Mouse (Mus musculus) brain, embryonic 18.5 days (tissue): ENCODE measurements around the gene Olfr273.
"Not testable (repeated sequence)": the region's sequence is repeated elsewhere in the genome, so short reads cannot be mapped to it uniquely, and the experiment has no call there.

Source experiments
- DNase-seq: peaks from one replicate; pipeline ENCODE4 v3.0.0-alpha.2; 2012; ENCODE audit warnings: low read depth, low spot score

Gene Olfr273

DNA sequence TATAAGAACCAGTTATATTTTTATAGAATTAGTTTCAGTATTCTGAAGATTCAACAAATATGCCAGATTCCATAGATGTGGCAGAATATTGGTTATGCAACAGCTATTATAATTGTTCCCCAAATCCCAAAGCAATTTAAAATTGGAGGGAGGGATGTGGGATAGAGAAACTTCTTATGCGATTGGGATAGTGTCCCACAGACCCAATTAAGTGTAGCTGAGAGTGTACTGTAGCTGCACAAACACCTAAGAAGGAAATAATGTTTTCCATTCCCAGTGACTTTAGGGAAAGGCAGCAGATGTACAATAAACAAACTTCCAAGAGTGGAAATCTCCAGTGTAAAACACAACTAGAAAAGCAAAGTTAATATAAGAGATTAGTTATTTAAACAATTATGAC, at the start of gene Olfr273:
TSS of gene Olfr273 (minus strand) at position 101 of the 400 bp plus-strand sequence.
- no peak for DNase-seq

DNA sequence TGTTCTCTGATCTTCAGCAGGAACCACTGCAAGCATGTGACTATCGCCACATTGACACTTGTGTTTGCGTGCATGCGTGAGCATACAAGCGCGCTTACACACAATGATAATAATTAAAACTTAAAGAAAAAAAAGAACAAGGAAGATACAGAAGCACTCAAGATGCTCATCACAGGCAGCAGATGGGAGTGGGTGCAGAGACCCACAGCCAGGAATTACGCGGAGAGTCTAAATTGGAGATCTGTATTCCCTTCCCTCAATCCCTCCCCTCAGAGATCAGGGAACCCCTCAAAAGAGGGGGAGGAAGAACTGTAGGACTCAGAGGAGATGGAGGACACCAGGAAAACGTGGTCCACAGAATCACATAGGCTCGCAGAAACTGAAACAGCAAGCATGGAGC, 5.1 kb upstream of the Olfr273 start:
- no peak for DNase-seq

DNA sequence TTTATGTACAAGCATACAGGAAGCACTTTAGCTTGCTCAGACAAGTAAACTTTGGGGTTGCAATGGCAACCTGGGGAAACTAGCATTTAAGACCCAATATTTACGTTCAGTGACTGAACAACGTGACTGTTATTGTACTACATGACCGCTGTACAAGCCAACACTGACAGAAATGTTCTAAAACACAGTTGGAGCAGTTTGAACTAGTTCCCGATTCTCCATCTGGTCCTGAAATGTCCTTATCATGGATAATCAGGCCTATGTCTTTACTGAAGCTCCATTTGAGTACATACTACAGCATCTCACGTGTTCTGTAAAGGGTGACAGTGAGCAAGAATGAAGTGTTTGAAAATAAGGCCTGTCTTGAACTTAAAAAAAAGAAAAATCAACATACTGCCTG, 9.4 kb downstream of the Olfr273 start:
- DNase-seq, result no peak

DNA sequence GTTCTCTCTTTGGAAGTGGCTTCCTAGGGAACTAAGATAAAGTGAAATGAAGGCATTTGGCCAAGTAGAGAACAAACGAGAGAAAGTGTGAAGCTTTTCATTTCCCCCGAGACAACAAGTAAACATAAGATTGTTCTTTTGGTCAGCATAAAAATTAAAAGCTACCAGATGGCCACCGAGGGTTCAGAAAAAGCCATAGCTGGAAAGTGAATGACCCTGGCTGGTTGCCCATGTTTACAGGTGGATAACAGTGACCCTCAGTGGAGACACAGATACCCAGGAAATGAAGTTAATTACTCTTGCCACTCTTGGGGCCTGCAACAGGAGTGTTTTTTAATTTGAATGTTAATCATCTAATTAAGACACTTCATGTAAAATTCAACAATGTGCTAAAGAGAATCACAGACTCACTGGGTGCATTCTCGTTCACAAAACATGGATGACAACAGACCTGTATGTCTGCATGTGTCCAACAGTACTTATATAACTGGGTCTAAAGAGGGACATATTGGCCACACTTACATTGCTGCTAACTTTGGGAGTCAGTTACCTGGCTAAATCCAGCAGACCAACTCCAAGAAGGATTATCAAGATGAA, 9.9 kb downstream of the Olfr273 start:
- DNase-seq, result no peak

DNA sequence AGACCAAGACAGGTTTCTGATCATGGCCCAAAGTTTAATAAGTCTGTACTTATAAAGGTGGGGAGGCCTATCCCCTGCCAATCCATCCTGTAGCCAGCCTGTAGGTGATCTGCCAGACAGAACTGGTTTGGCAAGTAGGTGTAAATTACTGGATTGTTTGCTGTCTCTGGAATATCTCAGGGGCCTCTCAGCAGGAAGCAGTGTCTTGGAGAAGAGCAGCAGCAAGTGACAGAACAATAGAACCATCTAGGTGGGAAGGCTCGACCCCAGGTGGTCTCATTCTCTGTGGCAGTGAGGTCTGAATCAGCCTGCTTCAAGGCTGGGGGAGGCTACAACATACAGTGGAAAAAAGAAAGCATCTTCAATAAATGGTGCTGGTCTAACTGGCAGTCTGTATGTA, 13.6 kb downstream of the Olfr273 start:
- not testable (repeated sequence) for DNase-seq

DNA sequence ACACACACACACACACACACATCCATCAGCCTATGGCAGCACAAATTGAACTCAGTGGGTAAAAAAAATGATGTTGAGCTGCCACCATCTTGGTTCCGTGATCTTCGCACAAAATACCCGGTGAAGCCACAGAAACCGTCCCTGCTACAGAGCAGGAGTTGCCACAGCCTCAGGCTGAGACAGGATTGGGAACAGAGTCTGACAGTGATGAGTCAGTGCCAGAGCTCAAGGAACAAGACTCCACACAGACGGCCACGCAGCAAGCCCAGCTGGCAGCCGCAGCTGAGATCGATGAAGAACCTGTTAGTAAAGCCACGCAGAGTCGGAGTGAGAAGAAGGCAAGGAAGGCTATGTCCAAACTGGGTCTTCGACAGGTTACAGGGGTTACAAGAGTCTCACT, 37.7 kb downstream of the Olfr273 start:
- no peak for DNase-seq

DNA sequence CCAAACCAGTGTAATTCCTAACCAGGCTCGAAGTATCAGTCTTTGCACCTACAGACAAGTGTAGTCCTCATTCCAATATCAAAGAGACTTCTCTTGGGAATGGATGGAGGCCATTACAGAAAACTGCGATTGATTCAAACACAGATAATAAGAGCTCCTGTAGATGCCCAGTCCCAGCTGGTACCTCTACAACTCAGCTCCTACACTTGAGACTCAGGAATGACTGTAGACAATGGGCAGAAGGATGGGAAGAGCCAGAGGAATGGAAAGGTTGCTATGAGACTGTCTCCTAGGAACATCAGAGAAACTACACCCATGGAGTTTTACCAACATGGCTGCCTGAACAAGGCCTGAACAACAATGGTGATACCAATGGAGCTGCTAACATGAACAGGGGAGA, 44.7 kb downstream of the Olfr273 start, which contains the start of gene Olfr275:
TSS of gene Olfr275 (plus strand) at position 301 of the 400 bp plus-strand sequence.
- no peak for DNase-seq

DNA sequence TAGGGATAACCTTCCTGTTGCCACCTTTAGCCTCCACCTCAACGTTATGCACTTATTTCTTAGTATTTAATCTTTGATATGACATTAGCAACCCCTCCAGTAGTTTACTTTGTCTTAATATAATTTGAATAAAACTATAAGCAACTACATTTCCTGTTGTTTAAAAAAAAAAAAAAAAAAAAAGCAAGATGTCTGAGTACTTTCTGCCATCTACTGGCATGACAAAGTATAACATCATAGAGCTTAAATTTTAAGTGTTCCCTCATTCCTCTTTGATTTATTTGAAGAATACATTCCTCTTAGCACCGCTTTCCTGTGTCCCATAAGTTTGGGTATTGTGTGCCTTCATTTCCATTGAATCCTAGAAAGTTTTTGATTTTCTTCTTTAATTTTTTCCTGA, 47.2 kb downstream of the Olfr273 start:
- peak; percentile 20 for DNase-seq
